Mouse (Mus musculus) midbrain, embryonic 11.5 days (tissue): ENCODE results near the gene Tsc22d3. TPM values are rescaled to one million over a fixed set of nuclear protein-coding genes. Genes with fewer than 3 reads are reported as not detected.

Experiments used
- ATAC-seq: fragments of 200-750 bp; cut with Nextera tagmentation; 2 replicates; pipeline ENCODE4 v1.8.0; 2017; ENCODE audit warnings: moderate TSS enrichment, moderate library complexity; ENCODE audit not compliant: low FRiP score
- DNase-seq: peaks from one replicate; pipeline ENCODE4 v3.0.0; 2015; ENCODE audit warnings: low spot score; ENCODE audit errors: missing footprints
- H3K27ac ChIP-seq: fragments of 300-500 bp; sonication (generic); 2 replicates; pipeline ENCODE4 v1.5.1; 2014; ENCODE audit warnings: low read depth, low read length
- H3K27me3 ChIP-seq: fragments of 300-500 bp; sonication (generic); 2 replicates; pipeline ENCODE4 v1.6.1; 2014; ENCODE audit warnings: mild to moderate bottlenecking, low read length, moderate library complexity, mixed read lengths; ENCODE audit not compliant: control insufficient read depth, insufficient read depth
- H3K36me3 ChIP-seq: fragments of 300-500 bp; sonication (generic); 2 replicates; pipeline ENCODE4 v1.6.1; 2014; ENCODE audit warnings: mild to moderate bottlenecking, low read length, moderate library complexity, mixed read lengths; ENCODE audit not compliant: control insufficient read depth, insufficient read depth
- H3K4me1 ChIP-seq: fragments of 300-500 bp; sonication (generic); 2 replicates; pipeline ENCODE4 v1.6.1; 2014; ENCODE audit warnings: low read length; ENCODE audit not compliant: control insufficient read depth, insufficient read depth
- H3K4me2 ChIP-seq: fragments of 300-500 bp; sonication (generic); 2 replicates; pipeline ENCODE4 v1.6.1; 2014; ENCODE audit warnings: mild to moderate bottlenecking, moderate library complexity
- H3K4me3 ChIP-seq: fragments of 300-500 bp; sonication (generic); 2 replicates; pipeline ENCODE4 v1.5.1; 2014; ENCODE audit warnings: low read depth, low read length
- H3K9ac ChIP-seq: fragments of 300-500 bp; sonication (generic); 2 replicates; pipeline ENCODE4 v1.6.1; 2014; ENCODE audit warnings: low read length
- H3K9me3 ChIP-seq: fragments of 300-500 bp; sonication (generic); 2 replicates; pipeline ENCODE4 v1.6.1; 2016; ENCODE audit warnings: low read length; ENCODE audit not compliant: control insufficient read depth
- WGBS: fragments of 180-500 bp; shearing (Covaris S2); extraction: QIAGEN DNeasy Blood & Tissue Kit; methylation state at CpG from one replicate; pipeline ENCODE4 v1.1.7; 2014; 5-methylcytosine and 5-hydroxymethylcytosine counted together
- polyA plus RNA-seq: library from polyadenylated mRNA; unstranded; fragments of >200 nt; fragmentation: Nextera tagmentation; extraction: Ambion mirVana; gene quantifications from 2 replicates; pipeline ENCODE4 v1.2.1, GENCODE M21; 2014

The Tsc22d3 gene
- polyA plus RNA-seq, 1 experiment from 2014 or later: 166 TPM

DNA sequence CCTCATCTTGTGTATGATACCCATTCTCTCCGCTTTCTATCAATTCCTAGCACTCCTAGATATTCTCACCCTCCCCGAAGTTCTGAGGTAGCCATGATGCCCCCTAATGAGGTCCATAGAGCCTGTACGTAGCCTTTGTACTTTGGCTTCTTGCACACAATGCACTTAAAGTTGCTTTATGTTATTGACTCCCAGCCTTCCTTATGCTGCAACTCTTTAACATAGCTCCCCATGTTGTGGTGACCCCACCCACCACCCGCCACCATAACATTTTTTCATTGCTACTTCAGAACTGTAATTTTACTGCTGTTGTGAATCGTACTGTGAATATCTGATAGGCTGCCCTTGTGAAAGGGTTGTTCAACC lies 74.2 kb downstream of the Tsc22d3 start:
- Histone ChIP-seq H3K4me1 (no peaks in the 10 kb centered on the region), H3K4me2 (no peak overlapping the region), H3K4me3 (no peak overlapping the region), H3K9ac (no peak overlapping the region), H3K27ac (no peak overlapping the region), H3K36me3 (no peaks in the 10 kb centered on the region), H3K9me3 (no peaks in the 10 kb centered on the region), H3K27me3 (peaks cover 5% of the 10 kb centered on the region; the same call in 1 of the 2 replicates)
- ATAC-seq: no peak
- DNase-seq: no peak
- WGBS: 92% methylated on average over 5 of the region's 5 CpGs

DNA sequence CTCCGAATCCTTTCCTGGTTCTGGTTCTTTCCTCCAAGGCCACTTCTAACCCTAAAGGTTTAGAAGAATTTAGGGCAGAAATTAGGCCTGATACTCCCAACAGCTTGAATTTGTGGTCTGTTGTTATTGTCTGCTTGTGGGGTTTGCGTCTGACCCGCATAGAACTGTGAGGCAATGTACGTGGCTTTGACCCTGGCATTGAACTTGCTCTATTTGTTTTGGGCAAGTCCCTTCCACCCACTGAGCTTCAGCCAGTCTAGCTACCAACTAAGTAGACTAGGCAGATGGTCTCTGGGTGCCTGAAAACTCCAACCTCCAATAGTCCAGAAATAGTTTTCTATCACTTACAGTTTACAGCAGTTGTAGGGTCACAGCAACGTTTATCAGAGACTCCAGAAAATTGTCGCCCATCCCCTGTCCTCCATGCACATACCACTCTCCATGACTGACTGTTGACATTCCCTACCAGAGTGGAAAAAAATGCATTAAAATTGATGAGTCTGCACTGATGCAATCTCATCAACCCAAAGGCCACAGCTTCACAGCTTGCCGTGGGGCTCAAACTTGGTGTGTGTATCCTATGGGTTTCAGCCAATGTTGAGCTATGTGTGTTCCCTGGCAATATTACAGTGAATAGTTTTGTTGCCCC lies 74.7 kb downstream of the Tsc22d3 start:
- no peak overlapping the region for H3K9ac ChIP-seq
- ATAC-seq (no peak), DNase-seq (no peak)
- no peaks in the 10 kb centered on the region for H3K36me3 ChIP-seq
- H3K4me1 ChIP-seq: no peaks in the 10 kb centered on the region
- no peak overlapping the region for H3K4me3 ChIP-seq
- no peak overlapping the region for H3K27ac ChIP-seq
- H3K4me2 ChIP-seq: no peak overlapping the region
- WGBS: 96% methylated on average over 7 of the region's 7 CpGs
- peaks cover 5% of the 10 kb centered on the region; the same call in 1 of the 2 replicates for H3K27me3 ChIP-seq
- no peaks in the 10 kb centered on the region for H3K9me3 ChIP-seq

DNA sequence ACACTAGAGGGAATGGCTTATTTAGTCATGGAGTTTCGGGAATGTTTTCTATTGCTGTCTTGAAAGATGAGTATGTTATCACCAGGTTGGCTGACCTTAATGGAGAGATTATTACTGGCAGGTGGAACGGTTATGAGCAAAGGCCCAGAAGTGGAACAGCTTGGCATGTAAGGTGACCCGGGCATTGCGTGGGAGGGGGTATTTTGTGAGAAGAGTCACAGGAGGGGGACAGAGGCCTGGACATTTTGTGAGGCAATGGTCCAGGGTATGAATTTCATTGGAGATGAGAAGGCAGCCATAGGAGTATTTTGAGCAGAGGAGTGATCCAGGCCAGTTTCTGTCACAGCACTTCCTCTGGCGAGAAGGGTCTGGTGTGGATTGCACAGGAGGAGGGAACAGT lies 76.2 kb downstream of the Tsc22d3 start:
- Histone ChIP-seq H3K9ac (no peak overlapping the region), H3K36me3 (no peaks in the 10 kb centered on the region), H3K4me3 (no peak overlapping the region), H3K9me3 (no peaks in the 10 kb centered on the region), H3K4me2 (no peak overlapping the region), H3K4me1 (no peaks in the 10 kb centered on the region; the same call in 1 of the 2 replicates), H3K27ac (no peak overlapping the region), H3K27me3 (peaks cover 6% of the 10 kb centered on the region; the same call in 1 of the 2 replicates)
- DNase-seq (no peak), ATAC-seq (no peak)
- WGBS: 90% methylated on average over 5 of the region's 5 CpGs

DNA sequence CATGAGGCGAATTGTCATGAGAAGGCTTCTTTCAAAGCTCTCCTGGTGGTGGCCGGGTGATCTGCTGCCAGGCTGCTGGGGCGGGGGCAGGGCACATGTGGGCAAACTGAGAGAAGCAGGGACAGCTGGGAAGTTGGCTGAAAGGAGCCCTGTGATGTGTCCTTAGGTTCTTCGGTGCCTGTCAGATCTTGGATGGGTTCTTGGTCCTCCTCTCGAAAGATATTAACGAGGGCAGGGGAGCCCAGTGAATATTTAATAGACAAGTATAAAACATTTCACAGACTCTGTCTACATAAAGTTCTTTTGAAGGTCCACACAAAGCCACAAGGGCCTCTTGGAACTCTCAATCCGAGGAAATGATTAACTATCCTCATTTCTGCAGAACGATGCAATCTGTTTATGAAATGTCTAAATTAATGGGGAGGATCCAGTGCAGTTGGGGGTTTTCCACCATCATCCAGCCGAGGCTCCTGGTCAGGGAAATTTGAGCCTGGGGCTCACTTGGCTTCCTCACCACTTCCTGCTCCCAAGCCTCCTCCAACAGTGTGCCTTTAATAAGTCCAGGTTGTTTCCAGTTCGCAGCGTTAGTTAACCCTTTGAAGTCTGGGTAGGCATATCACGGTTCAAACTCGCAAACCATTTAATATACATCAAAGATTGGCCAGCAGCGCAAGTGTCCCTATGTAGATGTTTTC lies 78.2 kb downstream of the Tsc22d3 start:
- peaks cover 14% of the 10 kb centered on the region for H3K27me3 ChIP-seq
- DNase-seq (no peak), ATAC-seq (no peak)
- H3K4me1 ChIP-seq: no peaks in the 10 kb centered on the region; the same call in 1 of the 2 replicates
- H3K36me3 ChIP-seq: no peaks in the 10 kb centered on the region
- no peak overlapping the region for H3K4me2 ChIP-seq
- H3K4me3 ChIP-seq: no peak overlapping the region
- WGBS: 76% methylated on average over 14 of the region's 14 CpGs
- H3K9me3 ChIP-seq: no peaks in the 10 kb centered on the region
- H3K9ac ChIP-seq: no peak overlapping the region
- no peak overlapping the region for H3K27ac ChIP-seq

DNA sequence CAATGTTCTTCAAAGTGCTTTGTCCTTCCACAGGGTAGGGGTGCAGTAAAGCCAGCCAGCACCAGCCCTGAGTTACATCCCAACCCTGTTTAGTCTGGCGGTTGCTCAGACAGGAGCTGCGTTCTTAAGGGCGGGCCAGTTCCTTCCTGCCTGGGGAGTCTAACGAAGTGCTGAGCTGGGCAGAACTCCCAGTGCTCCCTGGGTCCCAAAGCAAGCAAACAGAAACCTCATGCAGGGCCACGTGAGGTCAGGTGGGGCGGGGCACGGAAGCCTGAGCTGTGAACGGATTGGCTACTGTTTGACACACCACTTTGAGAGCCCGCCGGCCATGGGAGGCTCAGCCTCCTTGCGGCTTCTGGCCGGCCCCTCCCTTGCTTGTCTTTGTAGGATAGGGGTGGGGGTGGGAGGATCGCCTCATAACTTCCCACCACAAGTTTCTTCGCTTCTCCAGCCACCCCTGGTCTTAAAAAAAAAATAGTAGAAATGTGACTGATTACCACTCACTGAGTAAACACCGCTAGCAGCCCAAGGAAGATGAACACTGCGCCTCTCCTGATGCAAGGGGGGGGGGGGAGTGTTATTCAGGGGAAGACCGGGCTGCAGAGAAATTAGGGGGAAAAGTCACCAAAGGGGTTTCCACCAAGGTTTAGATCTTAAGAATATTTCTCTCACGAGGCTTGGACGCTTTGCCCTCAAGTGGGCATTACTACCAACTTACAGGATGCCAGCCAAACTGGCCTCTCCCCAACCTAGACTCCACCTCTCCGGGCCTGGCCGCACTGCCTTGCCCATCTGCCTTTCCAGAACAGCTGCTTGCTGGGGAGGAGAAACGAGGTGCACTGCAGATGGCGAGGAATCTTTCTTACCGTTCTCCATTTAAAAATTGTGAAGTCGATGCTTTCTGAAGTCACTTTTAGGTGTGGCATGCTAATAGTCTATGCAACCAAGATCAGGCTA lies 80.0 kb downstream of the Tsc22d3 start:
- ATAC-seq (peak; percentile 95), DNase-seq (peak; percentile 89)
- Histone ChIP-seq H3K4me1 (no peaks in the 10 kb centered on the region; the same call in 1 of the 2 replicates), H3K4me2 (peak overlapping the region; percentile 35), H3K9me3 (no peaks in the 10 kb centered on the region), H3K4me3 (no peak overlapping the region), H3K27ac (no peak overlapping the region), H3K9ac (0 out of 2 replicates have a peak overlapping the region, but pooled peaks have one; percentile 20), H3K36me3 (no peaks in the 10 kb centered on the region), H3K27me3 (peaks cover 14% of the 10 kb centered on the region)
- 19% methylated on average over 25 of the region's 25 CpGs for WGBS

DNA sequence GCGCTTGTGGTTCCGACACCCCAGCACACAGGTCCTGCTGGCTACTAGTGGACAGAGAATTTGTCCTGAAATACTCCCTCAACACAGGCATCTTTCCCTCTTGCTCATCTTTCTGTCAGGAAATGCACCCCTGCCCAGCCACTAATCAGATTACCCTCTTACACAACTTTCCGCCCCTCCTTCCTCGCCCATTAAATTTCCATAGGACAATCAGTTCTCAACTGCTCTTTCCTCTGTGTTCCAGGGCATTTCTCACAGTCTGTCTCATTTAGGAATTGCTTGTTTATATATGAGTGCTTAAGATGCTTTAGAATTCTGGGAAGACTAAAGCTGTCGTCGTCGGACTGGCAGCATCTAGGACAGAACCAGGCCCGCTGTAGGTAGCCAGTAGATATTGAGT lies 82.1 kb downstream of the Tsc22d3 start:
- Histone ChIP-seq H3K9me3 (no peaks in the 10 kb centered on the region), H3K27ac (no peak overlapping the region), H3K4me2 (no peak overlapping the region), H3K27me3 (peaks cover 19% of the 10 kb centered on the region), H3K4me3 (no peak overlapping the region), H3K9ac (no peak overlapping the region), H3K4me1 (no peaks in the 10 kb centered on the region; the same call in 1 of the 2 replicates), H3K36me3 (no peaks in the 10 kb centered on the region)
- ATAC-seq: no peak
- no peak for DNase-seq
- 74% methylated on average over 8 of the region's 8 CpGs for WGBS

DNA sequence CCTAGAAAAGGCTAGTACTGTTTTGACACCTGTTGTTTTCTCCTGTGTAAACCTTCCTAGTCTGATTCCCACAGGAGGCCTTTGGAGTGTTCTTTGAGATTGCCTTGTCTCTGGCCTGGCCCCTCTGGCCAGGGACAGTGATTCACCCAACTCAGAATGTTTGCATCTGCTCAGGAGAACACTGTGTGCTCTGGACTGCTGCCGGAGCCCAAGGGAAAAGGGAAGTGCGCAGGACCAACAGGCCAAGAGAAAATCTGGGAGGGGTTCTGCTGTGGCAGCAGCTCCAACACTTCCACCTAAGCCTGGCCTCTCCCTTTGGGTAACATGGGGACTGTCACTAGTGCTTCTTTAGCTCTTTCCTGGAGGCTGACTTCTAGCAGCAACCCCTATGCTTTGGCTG lies 87.1 kb downstream of the Tsc22d3 start:
- no peak overlapping the region for H3K9ac ChIP-seq
- peaks cover 21% of the 10 kb centered on the region for H3K27me3 ChIP-seq
- peaks cover 7% of the 10 kb centered on the region; the same call in 1 of the 2 replicates for H3K4me1 ChIP-seq
- no peak overlapping the region for H3K4me3 ChIP-seq
- H3K36me3 ChIP-seq: no peaks in the 10 kb centered on the region
- H3K4me2 ChIP-seq: no peak overlapping the region
- 90% methylated on average over 2 of the region's 2 CpGs for WGBS
- ATAC-seq (no peak), DNase-seq (no peak)
- H3K9me3 ChIP-seq: no peaks in the 10 kb centered on the region
- no peak overlapping the region for H3K27ac ChIP-seq

DNA sequence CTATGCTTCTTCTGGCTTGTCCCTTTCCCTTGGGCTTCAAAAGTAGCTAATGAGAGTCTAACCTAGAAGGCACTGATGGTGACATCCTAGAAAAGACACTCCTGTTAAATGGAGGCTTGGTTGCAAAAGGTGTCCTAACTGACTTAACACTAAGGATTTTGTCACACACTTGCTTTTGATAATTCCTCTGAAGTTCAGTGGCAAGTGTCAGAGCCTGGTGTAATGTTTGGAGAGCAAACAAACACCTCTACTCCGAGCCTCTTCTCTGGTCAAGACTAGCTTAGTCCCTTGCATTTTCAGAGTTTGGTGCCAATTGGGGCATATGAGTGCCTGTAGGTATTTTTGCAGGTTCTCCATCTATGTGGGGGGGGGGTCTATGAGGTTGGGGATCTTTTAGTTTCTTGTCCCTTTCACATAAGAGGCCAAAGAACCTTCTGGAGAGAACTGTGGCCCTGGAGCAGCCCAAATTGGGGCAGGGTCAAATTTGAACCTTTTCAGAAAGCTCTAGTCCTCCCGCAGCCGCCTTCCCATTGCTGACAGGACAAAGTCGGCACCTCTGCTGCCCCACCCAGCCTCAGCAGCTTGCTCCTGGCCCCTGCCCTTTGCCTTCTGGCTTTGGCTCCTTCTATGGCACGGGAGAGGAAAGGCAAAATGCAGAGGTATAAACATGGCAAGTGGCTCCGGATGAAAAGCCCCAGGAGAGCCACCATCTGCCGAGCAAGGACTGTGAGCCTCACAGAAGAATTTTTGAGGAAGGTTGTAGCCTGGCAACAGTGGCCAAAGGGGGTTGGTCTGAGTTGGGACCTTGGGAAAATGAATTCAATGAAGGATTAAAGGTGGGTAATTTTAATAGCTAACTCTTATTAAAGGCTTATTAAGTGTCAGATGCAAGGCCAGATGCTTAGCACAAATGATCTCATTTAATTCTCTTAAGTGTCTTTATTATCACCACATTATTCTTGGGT lies 88.5 kb downstream of the Tsc22d3 start:
- Histone ChIP-seq H3K27me3 (peaks cover 14% of the 10 kb centered on the region), H3K4me3 (no peak overlapping the region), H3K36me3 (no peaks in the 10 kb centered on the region), H3K9me3 (no peaks in the 10 kb centered on the region), H3K4me1 (peaks cover 7% of the 10 kb centered on the region; the same call in 1 of the 2 replicates), H3K27ac (no peak overlapping the region), H3K4me2 (no peak overlapping the region), H3K9ac (no peak overlapping the region)
- WGBS: 28% methylated on average over 7 of the region's 7 CpGs
- peak; percentile 84 for DNase-seq
- ATAC-seq: peak; percentile 73
